Mouse (Mus musculus): ENCODE data around the gene Gm11554. TPM values are rescaled to one million over a fixed set of nuclear protein-coding genes. Genes with fewer than 3 reads are reported as not detected.
"Not testable (repeated sequence)": the region's sequence is repeated elsewhere in the genome, so short reads cannot be mapped to it uniquely, and the experiment has no call there.

Gm11554 gene
- total RNA-seq (2021), result not detected
- long read RNA-seq, experiment 1, result 0 reads
- long read RNA-seq, experiment 2, result 0 reads

GRCm38 (mm10) chr11:99804346-99804745 is at the start of gene Gm11554:
Gm11554 (minus strand) TSS chr11:99804446.
- not testable (repeated sequence) for DNase-seq (ENCODE audit: low spot score in 2 of 2)

GRCm38 (mm10) chr11:99851508-99851907 is 47.3 kb upstream of the Gm11554 start, which contains the start of gene Krtap4-16:
Krtap4-16 (minus strand) TSS chr11:99851608.
- DNase-seq (ENCODE audit: low spot score in 2 of 2), result no peak

- DNase-seq (ENCODE audit: low spot score in 2 of 2), result no peak
These were observed 42.5 kb upstream of the Gm11554 start for GRCm38 (mm10) chr11:99846746-99847145.

GRCm38 (mm10) chr11:99842185-99842584 is 37.9 kb upstream of the Gm11554 start:
- DNase-seq (ENCODE audit: low spot score in 2 of 2), result no peak

GRCm38 (mm10) chr11:99837966-99838365 is 33.7 kb upstream of the Gm11554 start, which contains the start of gene 2300003K06Rik:
2300003K06Rik (minus strand) TSS chr11:99838066.
- no peak for DNase-seq (ENCODE audit: low spot score in 2 of 2)

- not testable (repeated sequence) for DNase-seq (ENCODE audit: low spot score in 2 of 2)
These were observed 11.3 kb upstream of the Gm11554 start, which contains the start of gene Gm11564 for GRCm38 (mm10) chr11:99815566-99815965. Gm11564 (minus strand) TSS chr11:99815666.

DNA sequence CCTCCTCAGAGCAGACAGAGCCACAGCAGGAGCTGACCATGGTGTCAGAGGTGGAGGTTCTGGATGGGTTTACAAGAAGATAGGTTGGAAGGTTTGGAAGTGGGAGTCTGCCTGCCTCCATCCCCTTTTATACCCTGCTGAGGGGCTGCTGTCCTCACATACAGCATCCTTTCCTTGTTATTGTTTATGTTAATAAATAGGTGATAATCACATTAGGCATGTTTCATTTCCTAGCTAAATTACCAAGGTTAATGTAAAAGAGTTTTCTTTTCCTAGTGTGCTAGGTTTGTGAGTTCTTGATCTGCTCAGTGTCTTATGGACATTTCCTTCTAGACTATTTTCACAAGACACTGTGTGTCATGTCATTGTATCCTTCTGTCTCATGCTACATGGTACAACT is 5.5 kb upstream of the Gm11554 start, which contains the start of gene Krtap4-13:
Krtap4-13 (minus strand) TSS at position 101 of the 400 bp plus-strand sequence.
- DNase-seq (ENCODE audit: low spot score in 2 of 2), result not testable (repeated sequence)

DNA sequence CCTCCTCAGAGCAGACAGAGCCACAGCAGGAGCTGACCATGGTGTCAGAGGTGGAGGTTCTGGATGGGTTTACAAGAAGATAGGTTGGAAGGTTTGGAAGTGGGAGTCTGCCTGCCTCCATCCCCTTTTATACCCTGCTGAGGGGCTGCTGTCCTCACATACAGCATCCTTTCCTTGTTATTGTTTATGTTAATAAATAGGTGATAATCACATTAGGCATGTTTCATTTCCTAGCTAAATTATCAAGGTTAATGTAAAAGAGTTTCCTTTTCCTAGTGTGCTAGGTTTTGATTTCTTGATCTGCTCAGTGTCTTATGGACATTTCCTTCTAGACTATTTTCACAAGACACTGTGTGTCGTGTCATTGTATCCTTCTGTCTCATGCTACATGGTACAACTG is 5.4 kb downstream of the Gm11554 start, which contains the start of gene Gm11569:
Gm11569 (minus strand) TSS at position 101 of the 400 bp plus-strand sequence.
- DNase-seq (ENCODE audit: low spot score in 2 of 2), result not testable (repeated sequence)

GRCm38 (mm10) chr11:99793367-99793766 is 10.9 kb downstream of the Gm11554 start, which contains the start of gene Gm11596:
Gm11596 (minus strand) TSS chr11:99793467.
- DNase-seq (ENCODE audit: low spot score in 2 of 2), result no peak

GRCm38 (mm10) chr11:99784900-99785299 is 19.3 kb downstream of the Gm11554 start, which contains the start of gene Krtap4-9:
Krtap4-9 (plus strand) TSS chr11:99785200.
- DNase-seq (ENCODE audit: low spot score in 2 of 2), result not testable (repeated sequence)

GRCm38 (mm10) chr11:99780604-99781003 is 23.6 kb downstream of the Gm11554 start, which contains the start of gene Krtap4-8:
Krtap4-8 (minus strand) TSS chr11:99780704.
- no peak for DNase-seq (ENCODE audit: low spot score in 2 of 2)

DNA sequence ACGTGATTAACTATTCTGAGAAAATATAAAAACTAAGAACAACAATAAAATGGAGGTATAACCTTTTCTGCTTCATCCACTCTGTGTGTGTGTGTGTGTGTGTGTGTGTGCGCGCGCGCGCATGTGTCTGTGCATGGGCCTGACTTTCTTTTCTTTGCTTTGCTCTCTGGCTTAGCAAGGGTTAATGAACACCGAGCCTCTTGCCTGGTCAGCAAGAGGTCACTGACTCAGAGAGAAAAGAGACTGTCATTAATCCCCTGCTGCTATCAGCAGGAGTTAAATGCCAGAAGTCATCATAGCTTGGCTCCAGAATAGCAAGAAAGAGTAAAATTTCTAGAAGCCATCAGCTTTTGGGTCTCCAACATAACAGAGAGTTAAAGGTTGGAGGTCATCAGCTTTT is 25.8 kb downstream of the Gm11554 start:
- DNase-seq (ENCODE audit: low spot score in 2 of 2), result no peak

GRCm38 (mm10) chr11:99772813-99773212 is 31.4 kb downstream of the Gm11554 start, which contains the start of gene Gm11595:
Gm11595 (minus strand) TSS chr11:99772913.
- not testable (repeated sequence) for DNase-seq (ENCODE audit: low spot score in 2 of 2)

DNA sequence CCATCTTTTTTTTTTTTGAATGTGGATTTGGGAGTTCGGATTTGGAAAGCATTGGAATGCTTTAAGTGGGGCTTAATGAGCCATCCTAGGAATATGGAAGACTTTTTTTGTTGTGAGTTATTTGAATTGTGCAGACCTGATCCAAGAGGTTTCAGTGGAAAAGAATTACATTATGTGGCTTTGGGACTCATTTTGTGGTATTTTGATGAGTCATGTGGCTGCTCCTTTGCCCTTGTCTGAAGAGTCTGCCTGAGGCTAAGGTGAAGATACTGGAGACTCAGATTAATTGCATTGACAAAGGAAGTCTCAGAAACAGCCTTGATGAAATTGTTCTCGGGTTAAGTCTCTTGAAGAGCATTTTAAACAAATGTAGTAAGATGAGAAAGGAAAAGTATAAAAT is 35.8 kb downstream of the Gm11554 start:
- DNase-seq (ENCODE audit: low spot score in 2 of 2), result no peak

DNA sequence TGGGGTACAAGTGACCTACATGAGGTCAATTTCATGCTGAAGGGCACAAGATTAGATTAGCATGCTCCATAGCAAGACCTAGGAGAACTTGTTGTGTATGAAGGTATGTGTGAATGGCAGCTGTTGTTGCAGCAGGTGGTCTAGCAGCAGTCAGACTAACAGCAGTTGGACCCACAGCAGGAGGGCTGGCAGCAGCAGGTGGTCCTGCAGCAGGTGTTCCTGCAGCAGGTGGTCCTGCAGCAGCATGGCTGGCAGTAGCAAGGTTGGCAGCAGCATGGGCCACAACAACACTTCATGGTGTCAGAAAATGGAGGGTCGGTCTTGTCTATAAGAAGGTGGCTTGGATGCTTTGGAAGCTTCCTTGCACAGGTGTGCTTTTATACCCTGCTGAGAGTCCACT is 45.4 kb downstream of the Gm11554 start:
- DNase-seq (ENCODE audit: low spot score in 2 of 2), result no peak

Other genes starting within 250 kb of the Gm11554 start
- not detected for gene Krtap3-2, start 247.6 kb downstream of the Gm11554 start, total RNA-seq (2021)
- not detected for gene Gm11939, start 245.0 kb downstream of the Gm11554 start, total RNA-seq (2021)
- not detected for gene Krtap3-1, start 237.8 kb downstream of the Gm11554 start, total RNA-seq (2021)
- gene Krtap1-5, start 223.4 kb downstream of the Gm11554 start, total RNA-seq (2021), result not detected
- gene Krtap1-4, start 220.8 kb downstream of the Gm11554 start, total RNA-seq (2021), result not detected
- gene Krtap1-3, start 213.1 kb downstream of the Gm11554 start, total RNA-seq (2021), result not detected
- not detected for gene Krtap9-3, start 206.3 kb downstream of the Gm11554 start, total RNA-seq (2021)
- not detected for gene Gm11938, start 201.1 kb downstream of the Gm11554 start, total RNA-seq (2021)
- not detected for gene Gm11937, start 194.3 kb downstream of the Gm11554 start, total RNA-seq (2021)
- gene Krtap2-4, start 189.6 kb downstream of the Gm11554 start, total RNA-seq (2021), result not detected
- gene Gm11562, start 184.0 kb downstream of the Gm11554 start, total RNA-seq (2021), result not detected
- gene Krtap4-1, start 176.2 kb downstream of the Gm11554 start, total RNA-seq (2021), result not detected
- not detected for gene Krtap4-2, start 169.4 kb downstream of the Gm11554 start, total RNA-seq (2021)
- not detected for gene Krtap4-7, start 160.4 kb downstream of the Gm11554 start, total RNA-seq (2021)
- gene Gm11555, start 154.2 kb downstream of the Gm11554 start, total RNA-seq (2021), result not detected
- gene Gm11563, start 145.5 kb downstream of the Gm11554 start, total RNA-seq (2021), result not detected
- gene Krtap4-6, start 138.5 kb downstream of the Gm11554 start, total RNA-seq (2021), result not detected
- gene Gm14190, start 113.7 kb downstream of the Gm11554 start, total RNA-seq (2021), result not detected
- not detected for gene Gm14180, start 70.2 kb downstream of the Gm11554 start, total RNA-seq (2021)
- gene Gm11595, start 31.5 kb downstream of the Gm11554 start, total RNA-seq (2021), result not detected
- not detected for gene Krtap4-8, start 23.7 kb downstream of the Gm11554 start, total RNA-seq (2021)
- gene Krtap4-9, start 19.2 kb downstream of the Gm11554 start, total RNA-seq (2021), result not detected
- not detected for gene Gm11596, start 11.0 kb downstream of the Gm11554 start, total RNA-seq (2021)
- gene Gm11569, start 5.5 kb downstream of the Gm11554 start, total RNA-seq (2021), result not detected
- gene Krtap4-13, start 5.4 kb upstream of the Gm11554 start, total RNA-seq (2021), result not detected
- not detected for gene Gm11564, start 11.2 kb upstream of the Gm11554 start, total RNA-seq (2021)
- not detected for gene 2300003K06Rik, start 33.6 kb upstream of the Gm11554 start, total RNA-seq (2021)
- not detected for gene Krtap4-16, start 47.2 kb upstream of the Gm11554 start, total RNA-seq (2021)
- not detected for gene Gm11568, start 53.5 kb upstream of the Gm11554 start, total RNA-seq (2021)
- not detected for gene Gm11559, start 60.0 kb upstream of the Gm11554 start, total RNA-seq (2021)
- not detected for gene Krtap9-1, start 68.9 kb upstream of the Gm11554 start, total RNA-seq (2021)
- gene Gm11567, start 74.7 kb upstream of the Gm11554 start, total RNA-seq (2021), result not detected
- not detected for gene Krtap31-1, start 103.5 kb upstream of the Gm11554 start, total RNA-seq (2021)
- gene Gm11565, start 110.3 kb upstream of the Gm11554 start, total RNA-seq (2021), result not detected
- gene Krtap31-2, start 131.8 kb upstream of the Gm11554 start, total RNA-seq (2021), result not detected
- gene Krtap9-5, start 144.0 kb upstream of the Gm11554 start, total RNA-seq (2021), result not detected
- gene Krtap29-1, start 174.6 kb upstream of the Gm11554 start, total RNA-seq (2021), result not detected
- gene Krtap16-1, start 182.2 kb upstream of the Gm11554 start, total RNA-seq (2021), result not detected
- gene Krtap17-1, start 189.5 kb upstream of the Gm11554 start, total RNA-seq (2021), result not detected
- not detected for gene Krt33a, start 211.8 kb upstream of the Gm11554 start, total RNA-seq (2021)
- gene Krt33b, start 225.4 kb upstream of the Gm11554 start, total RNA-seq (2021), result not detected
- not detected for gene Krt34, start 237.1 kb upstream of the Gm11554 start, total RNA-seq (2021)
- gene Krt31, start 246.1 kb upstream of the Gm11554 start, total RNA-seq (2021), result not detected

Measured in adrenal gland, adult 18-20 months (tissue).